15 mouse cellular contexts compared by ENCODE assay signal in the genomic region with DNA sequence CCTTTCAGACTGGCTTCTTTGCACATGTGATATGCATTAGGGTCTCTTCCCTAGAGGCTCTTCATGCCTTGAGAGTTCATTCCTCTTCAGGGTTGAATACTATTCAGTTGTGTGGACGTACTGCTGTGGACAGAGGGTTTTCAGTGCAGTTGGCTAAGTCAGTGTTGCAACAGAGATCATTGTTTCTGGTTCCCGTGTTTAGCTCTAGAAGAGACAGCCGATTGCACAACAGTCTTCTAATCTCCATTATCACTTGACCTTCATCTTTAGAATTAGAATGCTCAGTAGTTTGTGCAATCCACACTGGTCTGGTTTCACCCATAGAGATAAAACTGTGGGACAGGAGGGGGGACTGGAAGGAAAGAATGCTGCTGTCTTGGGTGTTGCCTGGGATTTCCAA.
"Had no signal": no experiment of that assay in that cellular context is flagged by ENCODE, and none has a peak within 500 bp of the region (broad histone marks: within the 10 kb centered on the region; RNA-seq: fewer than 3 reads in every experiment).

No protein-coding gene starts in this region.

- ATAC-seq: intestine, postnatal 0 days; midbrain, embryonic 15.5 days had no signal

- H3K27ac ChIP-seq: kidney, postnatal 0 days; limb, embryonic 10.5 days; midbrain, embryonic 15.5 days; neural tube, embryonic 13.5 days; stomach, embryonic 15.5 days had no signal

- H3K9me3 ChIP-seq: limb, embryonic 10.5 days; megakaryocyte, embryonic 14.5 days; midbrain, embryonic 15.5 days; neural tube, embryonic 13.5 days; stomach, embryonic 15.5 days had no signal

- H3K36me3 ChIP-seq: limb, embryonic 10.5 days; midbrain, embryonic 15.5 days; neural tube, embryonic 13.5 days; stomach, embryonic 15.5 days had no signal

- H3K4me3 ChIP-seq: limb, embryonic 10.5 days; megakaryocyte, embryonic 14.5 days; midbrain, embryonic 15.5 days; neural tube, embryonic 13.5 days; stomach, embryonic 15.5 days had no signal

- H3K9ac ChIP-seq: midbrain, embryonic 15.5 days; neural tube, embryonic 13.5 days; stomach, embryonic 15.5 days had no signal

- H3K27me3 ChIP-seq: midbrain, embryonic 15.5 days; neural tube, embryonic 13.5 days; stomach, embryonic 15.5 days had no signal

- H3K4me1 ChIP-seq: midbrain, embryonic 15.5 days; neural tube, embryonic 13.5 days; stomach, embryonic 15.5 days had no signal

- DNase-seq: kidney, adult 9 months; kidney, postnatal 36 days; retina, postnatal 1 day; right cerebral cortex, postnatal 4 days; thymus, adult 2 months; thymus, postnatal 25 days had no signal

- H3K4me2 ChIP-seq: liver, embryonic 11.5 days; midbrain, embryonic 11.5 days; midbrain, embryonic 15.5 days; neural tube, embryonic 13.5 days; stomach, embryonic 15.5 days had no signal
